Mouse (Mus musculus) B cell, adult (primary cell): Measurements from ENCODE around the gene Oit3. TPM values are rescaled to one million over a fixed set of nuclear protein-coding genes. Genes with fewer than 3 reads are reported as not detected.

Experiments used
- total RNA-seq: library from RNA; stranded (reverse); gene quantifications from 4 replicates; pipeline ENCODE4 v1.2.4, GENCODE M21; 2023; ENCODE audit not compliant: inconsistent age

Oit3 gene
- not detected in 4 replicates for total RNA-seq

GRCm38 (mm10) chr10:59441735-59442134 lies at the start of gene Oit3:
Oit3 (minus strand) TSS chr10:59441778.

GRCm38 (mm10) chr10:59402899-59403792 lies 38.4 kb downstream of the Oit3 start, which contains the start of gene Pla2g12b:
Pla2g12b (plus strand) TSS chr10:59403660.

GRCm38 (mm10) chr10:59395461-59395860 lies 46.1 kb downstream of the Oit3 start, which contains the start of gene Gm10273:
Gm10273 (plus strand) TSS chr10:59395632.

Other genes with a start within 250 kb of the Oit3 start
- gene Sept10, start 219.9 kb downstream of the Oit3 start, total RNA-seq = 1.3 to 3.0 TPM (median 2.5 TPM) in 4 replicates
- gene Sowahc, start 219.8 kb downstream of the Oit3 start, total RNA-seq = 2.8 to 4.6 TPM (median 3.1 TPM) in 4 replicates
- gene P4ha1, start 118.5 kb downstream of the Oit3 start, total RNA-seq = 7.6 to 10.6 TPM (median 8.5 TPM) in 4 replicates
- 14.9 to 20.5 TPM (median 20.2 TPM) in 3 of 4 replicates, not detected in the other for gene Gm10273, start 46.1 kb downstream of the Oit3 start, total RNA-seq
- not detected in 4 replicates for gene Pla2g12b, start 38.1 kb downstream of the Oit3 start, total RNA-seq
- not detected in 4 replicates for gene Gm10322, start 174.3 kb upstream of the Oit3 start, total RNA-seq
- 18.1 to 20.1 TPM (median 19.2 TPM) in 4 replicates for gene Mcu, start 174.9 kb upstream of the Oit3 start, total RNA-seq